Mouse (Mus musculus): ENCODE measurements at regions not wholly inside any gene's neighbourhood (a gene's known extent, or its start where the extent isn't known, plus 50 kb on each side); places are given as distances from the start of the nearest gene placed in this dataset.
"Not testable (repeated sequence)": the region's sequence is repeated elsewhere in the genome, so short reads cannot be mapped to it uniquely, and the experiment has no call there.

DNA sequence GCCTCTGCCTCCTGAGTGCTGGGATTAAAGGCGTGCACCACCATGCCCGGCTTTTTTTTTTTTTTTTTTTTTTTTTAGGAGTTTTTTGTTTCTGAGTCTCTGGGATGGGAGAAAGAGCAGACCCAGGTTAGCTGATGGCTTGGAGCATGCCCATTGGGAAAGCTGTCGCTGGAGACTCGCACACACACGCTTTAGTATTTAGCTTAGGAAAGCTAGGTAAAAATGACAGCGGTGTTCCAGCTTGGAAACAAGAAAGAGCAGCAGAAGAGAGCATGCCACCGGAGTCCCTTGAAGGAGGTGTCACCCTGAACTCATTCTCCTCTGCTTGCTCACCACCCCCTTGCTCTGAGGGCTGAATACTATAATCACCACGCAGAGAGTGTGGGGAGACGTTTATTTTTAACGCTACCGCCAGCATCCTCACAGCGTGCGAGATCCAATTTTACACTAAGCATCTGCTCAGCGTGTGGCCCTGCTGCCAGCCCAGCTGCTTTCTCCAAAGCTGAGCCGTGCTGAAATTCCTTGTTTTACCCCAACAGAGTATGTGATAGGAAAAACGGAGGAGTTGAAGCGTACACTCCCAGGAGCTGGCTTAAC lies 95.9 kb upstream of the Map3k1 start:
- DNase-seq (ENCODE audit: low read depth, low spot score) = no peak

GRCm38 (mm10) chr13:111905213-111905701 lies 96.5 kb upstream of the Map3k1 start:
- no peak for DNase-seq (ENCODE audit: low read depth, low spot score)

GRCm38 (mm10) chr13:111911071-111911470 lies 102.3 kb upstream of the Map3k1 start:
- no peak for DNase-seq (ENCODE audit: low read depth, low spot score)

- no peak for DNase-seq (ENCODE audit: low read depth, low spot score)
Measured at GRCm38 (mm10) chr13:111911661-111912312, 103.0 kb upstream of the Map3k1 start.

GRCm38 (mm10) chr13:111914348-111914913 lies 105.6 kb upstream of the Map3k1 start:
- DNase-seq (ENCODE audit: low read depth, low spot score) = no peak

DNA sequence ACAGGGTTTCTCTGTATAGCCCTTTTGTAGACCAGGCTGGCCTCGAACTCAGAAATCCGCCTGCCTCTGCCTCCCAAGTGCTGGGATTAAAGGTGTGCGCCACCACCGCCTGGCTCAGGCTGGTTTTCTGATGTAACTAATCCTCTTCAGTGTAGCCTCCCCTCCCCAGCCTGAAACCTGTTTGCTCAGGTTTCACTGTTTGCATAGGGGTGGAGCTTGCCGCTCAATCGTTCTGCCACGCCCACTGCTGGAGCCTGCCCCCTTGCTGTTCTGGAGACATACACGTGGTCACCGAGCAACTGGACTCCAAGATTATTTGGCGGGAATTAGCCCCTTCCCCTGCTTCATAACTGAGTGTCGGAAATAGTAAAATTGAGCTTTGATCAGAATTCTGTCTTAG lies 110.6 kb upstream of the Map3k1 start:
- DNase-seq (ENCODE audit: low read depth, low spot score) = not testable (repeated sequence)

DNA sequence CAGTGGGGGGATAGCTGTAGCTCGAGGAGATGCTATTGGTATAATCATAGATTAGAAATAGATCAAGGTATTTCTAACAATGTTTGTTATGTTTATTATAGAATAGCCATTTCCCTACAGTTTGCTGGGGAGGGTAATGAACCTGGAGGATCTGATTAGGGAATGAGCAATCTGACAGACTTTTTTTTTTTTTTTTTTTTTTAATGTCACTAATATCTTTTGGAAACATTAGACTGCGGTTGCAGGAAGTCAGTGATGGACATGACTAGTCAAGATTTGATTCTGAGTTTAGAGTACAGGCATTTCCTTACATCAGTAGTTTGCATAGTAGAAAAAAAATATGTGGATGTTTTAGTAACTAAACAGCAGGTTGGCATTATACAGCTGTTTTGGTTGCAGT lies 111.7 kb upstream of the Map3k1 start:
- DNase-seq (ENCODE audit: low read depth, low spot score) = no peak

GRCm38 (mm10) chr13:111921142-111922035 lies 112.6 kb upstream of the Map3k1 start:
- DNase-seq (ENCODE audit: low read depth, low spot score) = no peak

GRCm38 (mm10) chr13:111925349-111925748 lies 116.6 kb upstream of the Map3k1 start:
- no peak for DNase-seq (ENCODE audit: low read depth, low spot score)

DNA sequence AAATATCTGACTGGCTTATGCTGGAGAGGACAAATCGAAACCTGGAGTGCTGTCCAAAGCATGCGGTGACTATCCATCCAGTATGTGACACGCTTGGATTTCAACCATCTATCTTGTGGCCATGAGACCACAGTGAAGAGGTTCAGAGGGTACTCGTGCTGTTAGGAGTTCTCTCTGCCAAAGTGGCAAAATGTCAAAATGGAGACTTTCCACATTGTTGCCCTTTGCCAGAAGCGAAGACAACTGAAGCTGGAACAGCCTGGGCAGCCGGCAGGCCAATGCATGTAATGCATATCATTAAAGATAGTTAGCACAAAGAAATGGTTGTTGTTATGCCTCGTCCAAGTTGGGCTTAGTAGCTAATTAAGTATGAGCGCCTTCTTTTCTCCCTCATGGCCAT lies 118.0 kb upstream of the Map3k1 start:
- no peak for DNase-seq (ENCODE audit: low read depth, low spot score)

GRCm38 (mm10) chr13:111927489-111927888 lies 118.7 kb upstream of the Map3k1 start:
- DNase-seq (ENCODE audit: low read depth, low spot score) = no peak

DNA sequence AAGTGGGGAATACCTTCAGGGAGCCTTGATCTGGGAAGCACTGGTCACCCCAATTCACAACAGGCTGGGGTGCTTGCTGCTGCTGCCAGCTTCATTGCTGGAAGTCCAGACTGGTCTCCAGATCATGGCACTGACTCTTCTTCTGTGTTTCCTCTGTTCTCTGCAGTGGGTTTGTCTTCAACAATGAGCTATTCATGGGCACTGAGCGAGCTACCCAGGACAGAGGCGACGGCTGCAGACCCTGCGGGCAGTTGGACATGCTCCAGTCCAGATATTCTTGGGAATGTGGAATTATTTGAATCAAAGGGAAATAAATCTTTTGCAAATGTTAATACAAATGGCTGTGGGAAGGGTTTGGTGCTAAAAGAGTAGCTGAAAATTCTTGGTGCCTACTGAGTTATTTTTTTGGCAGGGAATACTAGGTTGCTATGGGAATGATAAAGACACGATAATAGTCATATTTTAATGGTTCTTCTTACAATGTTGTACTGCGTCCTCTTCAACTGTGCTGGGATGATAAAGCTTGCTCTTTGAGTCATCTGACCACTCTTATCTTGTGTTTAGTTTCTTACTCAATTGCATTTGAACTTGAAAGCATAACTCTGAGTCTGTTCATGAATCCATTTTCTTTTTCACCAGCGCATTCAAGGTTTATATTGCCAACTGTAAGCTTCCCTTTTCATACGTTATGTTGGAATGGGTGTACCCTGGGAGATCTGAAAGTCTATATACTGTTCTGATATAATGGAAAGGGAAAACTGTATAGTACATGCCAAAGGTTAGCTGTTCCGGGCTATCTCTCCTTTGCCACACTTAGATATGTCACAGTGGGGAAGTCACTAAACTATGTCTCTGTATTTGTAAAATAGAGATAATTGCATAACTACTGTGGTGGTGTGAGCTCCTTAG lies 120.1 kb upstream of the Map3k1 start:
- DNase-seq (ENCODE audit: low read depth, low spot score) = no peak

DNA sequence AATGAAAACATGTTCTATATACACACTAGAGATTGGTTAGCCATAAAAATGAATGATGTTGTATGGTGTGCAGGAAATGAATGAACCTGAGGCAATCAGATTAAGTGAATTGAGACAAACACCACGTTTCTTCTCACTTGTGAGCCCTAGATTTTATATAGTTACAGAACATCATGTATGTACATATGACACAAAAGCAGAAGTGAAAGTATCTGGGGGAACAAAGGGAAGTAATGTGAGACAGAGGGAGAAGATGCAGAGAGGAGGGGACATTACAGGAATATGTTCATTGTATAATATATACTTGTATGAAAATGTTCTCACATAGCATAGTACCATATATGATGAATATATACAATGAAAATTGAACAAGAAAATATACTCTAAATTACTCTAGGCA lies 121.1 kb upstream of the Map3k1 start:
- peak; percentile 48 for DNase-seq (ENCODE audit: low read depth, low spot score)

- DNase-seq (ENCODE audit: low read depth, low spot score) = no peak
Measured at GRCm38 (mm10) chr13:111932464-111932863, 123.7 kb upstream of the Map3k1 start.

- no peak for DNase-seq (ENCODE audit: low read depth, low spot score)
Measured at GRCm38 (mm10) chr13:111933526-111934240, 124.9 kb upstream of the Map3k1 start.

GRCm38 (mm10) chr13:111935721-111936080 lies 126.9 kb upstream of the Map3k1 start:
- DNase-seq (ENCODE audit: low read depth, low spot score) = no peak

DNA sequence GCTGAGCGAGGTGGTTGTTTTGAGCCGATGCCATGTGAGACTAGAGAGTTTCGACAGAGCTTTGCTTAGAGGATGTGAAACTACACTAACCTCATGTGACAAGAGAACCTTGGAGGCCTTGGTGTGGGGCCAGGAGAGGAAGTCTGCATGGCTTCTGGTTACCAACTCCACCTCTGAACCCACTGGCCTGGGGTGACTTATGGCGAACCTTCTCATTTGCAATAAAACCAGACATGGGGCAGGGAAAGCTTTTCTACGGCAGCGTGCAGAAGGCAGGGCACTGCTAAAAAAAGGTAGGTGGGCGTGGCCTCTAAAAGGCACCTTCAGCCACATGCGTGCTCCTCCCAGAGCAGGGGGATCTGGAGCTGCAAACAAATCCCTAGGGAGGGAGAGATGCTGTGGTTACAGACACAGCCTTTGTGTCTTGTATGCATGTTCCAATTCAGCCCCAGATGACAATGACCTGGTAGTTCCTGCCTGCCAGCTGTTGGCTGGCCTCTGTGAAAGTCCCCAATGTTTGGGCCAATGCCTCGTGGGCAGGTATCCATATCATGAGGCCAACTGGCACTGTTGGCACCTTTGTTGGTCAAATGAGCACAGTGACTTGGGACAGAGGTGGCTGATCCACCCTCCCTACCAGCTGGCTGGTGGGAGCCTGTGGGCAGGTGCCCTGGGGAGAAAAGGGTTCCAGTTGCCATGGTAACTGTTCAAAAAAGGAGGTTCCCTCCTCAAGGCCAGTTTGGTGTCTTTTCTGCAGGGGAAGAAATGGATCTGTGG lies 127.5 kb upstream of the Map3k1 start:
- DNase-seq (ENCODE audit: low read depth, low spot score) = peak; percentile 93

DNA sequence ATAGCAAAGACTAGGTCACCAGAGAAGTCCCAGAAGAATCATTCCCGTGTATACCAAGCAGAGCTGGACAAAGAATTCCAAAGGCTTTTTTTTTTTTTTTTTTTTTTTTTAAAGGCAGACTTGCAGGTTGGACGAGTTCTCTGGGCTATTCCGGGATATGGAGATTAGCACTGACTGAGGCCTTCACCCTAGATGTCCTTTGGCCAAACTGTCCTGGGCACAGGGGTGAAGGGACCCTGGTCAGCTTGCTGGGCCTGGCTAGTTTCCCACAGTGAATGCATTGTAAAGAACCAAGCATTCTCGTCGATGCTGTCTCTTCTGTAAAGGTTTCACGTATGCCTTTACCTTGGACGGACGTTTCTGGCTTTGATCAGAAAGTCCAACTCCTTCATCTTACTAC lies 128.2 kb upstream of the Map3k1 start:
- DNase-seq (ENCODE audit: low read depth, low spot score) = no peak

GRCm38 (mm10) chr13:111938896-111939422 lies 130.2 kb upstream of the Map3k1 start:
- DNase-seq (ENCODE audit: low read depth, low spot score) = no peak
